Mouse (Mus musculus) olfactory bulb, adult 2 months (tissue): ENCODE results near the gene Tlr4.

Experiments used
- CTCF ChIP-seq: fragments of 200-500 bp; IDR thresholded peaks from 2 replicates; pipeline ENCODE4 v1.5.1; 2012; ENCODE audit warnings: low read depth, mild to moderate bottlenecking, low read length, moderate library complexity; ENCODE audit not compliant: insufficient read depth
- POLR2A ChIP-seq: fragments of 200-500 bp; IDR thresholded peaks from 2 replicates; pipeline ENCODE4 v1.6.1; 2012; ENCODE audit warnings: mild to moderate bottlenecking, low read depth, low read length, moderate library complexity; ENCODE audit not compliant: insufficient read depth

DNA sequence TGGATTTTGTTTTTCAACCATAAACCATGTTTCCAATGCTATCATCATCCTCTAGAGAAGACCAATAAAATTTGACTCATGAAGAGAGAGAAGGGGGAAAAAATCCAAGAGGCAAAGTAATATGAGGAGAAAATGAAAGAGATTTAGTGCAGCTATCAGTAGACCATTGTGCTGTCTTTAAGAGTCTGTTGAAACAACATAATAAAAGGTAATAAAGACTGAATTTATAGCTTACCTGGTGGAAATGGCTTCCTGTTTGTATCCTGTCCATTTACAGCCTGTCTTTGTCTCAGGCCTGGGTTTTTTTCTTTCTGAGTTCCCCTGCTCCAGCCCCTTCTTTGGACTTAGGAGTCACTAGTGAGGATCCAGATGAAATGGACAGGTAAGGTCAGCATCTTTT lies 81.0 kb downstream of the Tlr4 start:
- TF ChIP-seq CTCF (no peak), POLR2A (no peak)
